Mouse (Mus musculus): ENCODE data around the gene Nsmf.

The Nsmf gene

GRCm38 (mm10) chr2:25087842-25088241, 33.7 kb downstream of the Nsmf start:
- no peak for DNase-seq (ENCODE audit: low spot score)

- no peak for DNase-seq (ENCODE audit: low spot score)
These were observed 34.5 kb downstream of the Nsmf start for GRCm38 (mm10) chr2:25088636-25089035.

GRCm38 (mm10) chr2:25094785-25095108, 40.6 kb downstream of the Nsmf start:
- DNase-seq (ENCODE audit: low spot score): no peak

DNA sequence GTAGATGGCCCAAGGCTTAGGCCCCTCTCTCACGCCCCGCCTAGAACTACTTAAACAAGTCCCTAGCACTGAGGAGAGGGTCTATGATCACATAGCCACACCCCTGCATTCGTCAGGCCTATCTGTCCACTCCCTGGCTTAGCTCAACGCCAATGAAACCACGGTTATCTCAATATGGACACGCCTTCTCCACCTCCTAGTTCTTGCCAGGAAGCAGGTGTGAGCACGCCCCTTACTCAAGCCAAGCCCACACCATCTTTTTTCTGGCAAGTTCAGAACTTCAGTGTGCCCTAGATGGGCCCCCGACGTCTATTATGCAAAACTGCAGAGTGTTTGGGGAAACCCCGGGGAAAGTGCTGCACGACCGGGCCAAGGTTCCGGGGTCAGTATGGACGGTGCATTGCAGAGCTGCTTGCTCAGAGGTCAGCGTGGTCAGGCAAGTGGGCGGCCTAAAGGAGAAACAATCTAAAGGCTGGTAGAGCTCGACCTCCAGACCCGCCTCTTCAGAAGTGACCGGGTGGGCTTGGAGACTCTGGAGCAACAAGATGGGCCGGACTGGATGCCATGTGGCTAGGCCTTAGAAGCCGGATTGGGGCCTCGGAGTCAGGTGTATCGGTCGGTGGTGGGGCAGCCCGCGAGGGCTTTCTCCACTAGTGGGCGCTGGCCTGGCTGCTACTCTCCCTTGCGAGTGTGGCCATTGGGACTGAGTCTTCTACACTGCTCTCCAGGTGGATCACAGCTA, 41.1 kb downstream of the Nsmf start, which contains the start of gene Noxa1:
Gene Noxa1 (minus strand): TSS at position 41 of the 742 bp plus-strand sequence.
- no peak for DNase-seq (ENCODE audit: low spot score)

DNA sequence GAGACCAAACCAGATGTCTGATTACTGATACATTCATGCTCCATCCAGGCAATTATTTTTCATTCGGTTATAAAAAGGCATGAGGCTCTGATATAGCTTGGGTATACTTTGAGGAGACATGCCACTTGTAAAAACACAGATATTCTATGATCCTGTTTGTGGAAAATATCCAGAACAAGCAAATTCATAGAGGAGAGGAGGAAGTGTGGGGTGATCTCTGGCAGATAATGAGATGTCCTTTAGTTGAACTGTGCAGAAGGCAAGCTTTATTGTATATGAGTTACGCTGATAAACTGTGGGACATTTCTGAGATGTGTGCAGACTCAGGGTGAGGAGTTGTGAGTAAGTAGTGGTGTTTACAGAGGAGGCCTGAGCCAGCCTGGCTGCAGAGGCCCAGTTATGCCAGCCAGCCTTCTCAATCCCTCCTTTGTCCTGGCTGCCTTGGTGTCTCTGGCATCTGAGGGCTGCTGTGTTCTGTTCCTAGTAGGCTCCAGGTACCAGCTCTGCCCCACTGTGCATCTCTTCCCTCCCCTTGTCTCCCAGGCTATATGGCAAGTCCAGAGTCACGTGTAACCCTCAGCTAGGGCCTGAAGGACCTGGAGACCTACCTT, 44.0 kb downstream of the Nsmf start:
- no peak for DNase-seq (ENCODE audit: low spot score)

GRCm38 (mm10) chr2:25098956-25099355, 44.8 kb downstream of the Nsmf start:
- peak; percentile 31 for DNase-seq (ENCODE audit: low spot score)

DNA sequence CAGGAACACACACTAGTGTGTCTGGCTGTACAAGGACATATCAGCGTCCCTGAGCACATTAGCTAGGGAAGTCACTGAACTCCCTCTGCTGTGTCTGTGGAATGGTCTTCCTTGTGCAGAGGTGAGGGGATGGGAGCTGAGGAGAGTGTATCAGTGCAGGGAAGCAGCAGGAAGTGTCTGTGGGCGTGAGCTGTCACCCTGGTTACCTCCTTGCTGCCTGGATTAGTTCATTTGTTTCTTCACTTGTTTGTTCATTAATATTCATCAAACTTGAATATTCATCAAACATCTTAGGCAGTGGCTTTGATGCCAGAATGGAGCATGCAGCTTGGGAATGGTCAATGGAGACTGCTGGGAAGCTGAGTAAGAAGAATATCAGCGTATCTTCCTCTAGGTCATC, 45.5 kb downstream of the Nsmf start:
- DNase-seq (ENCODE audit: low spot score): no peak

DNA sequence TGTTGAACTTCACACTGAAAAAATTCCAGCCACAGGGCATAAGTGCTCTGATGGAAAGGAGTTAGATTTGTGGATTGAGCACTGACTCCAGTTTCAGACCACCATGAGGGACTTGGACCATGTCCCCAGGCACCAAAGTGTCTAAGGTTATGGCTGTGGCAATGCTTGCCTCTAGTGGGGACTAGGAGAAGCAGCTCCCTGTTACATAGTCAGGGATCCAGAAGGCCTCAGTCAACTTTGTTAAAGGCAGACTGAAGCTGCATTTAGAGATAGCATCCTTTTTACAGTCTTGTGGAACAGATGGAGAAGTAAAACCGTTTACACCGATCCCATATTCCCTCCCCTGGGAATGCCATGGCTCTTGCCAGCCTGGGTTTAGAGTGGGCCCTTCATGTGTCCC, 50.0 kb downstream of the Nsmf start:
- no peak for DNase-seq (ENCODE audit: low spot score)

GRCm38 (mm10) chr2:25106045-25106444, 51.9 kb downstream of the Nsmf start:
- no peak for DNase-seq (ENCODE audit: low spot score)

- DNase-seq (ENCODE audit: low spot score): no peak
These were observed 55.3 kb downstream of the Nsmf start for GRCm38 (mm10) chr2:25109487-25109886.

DNA sequence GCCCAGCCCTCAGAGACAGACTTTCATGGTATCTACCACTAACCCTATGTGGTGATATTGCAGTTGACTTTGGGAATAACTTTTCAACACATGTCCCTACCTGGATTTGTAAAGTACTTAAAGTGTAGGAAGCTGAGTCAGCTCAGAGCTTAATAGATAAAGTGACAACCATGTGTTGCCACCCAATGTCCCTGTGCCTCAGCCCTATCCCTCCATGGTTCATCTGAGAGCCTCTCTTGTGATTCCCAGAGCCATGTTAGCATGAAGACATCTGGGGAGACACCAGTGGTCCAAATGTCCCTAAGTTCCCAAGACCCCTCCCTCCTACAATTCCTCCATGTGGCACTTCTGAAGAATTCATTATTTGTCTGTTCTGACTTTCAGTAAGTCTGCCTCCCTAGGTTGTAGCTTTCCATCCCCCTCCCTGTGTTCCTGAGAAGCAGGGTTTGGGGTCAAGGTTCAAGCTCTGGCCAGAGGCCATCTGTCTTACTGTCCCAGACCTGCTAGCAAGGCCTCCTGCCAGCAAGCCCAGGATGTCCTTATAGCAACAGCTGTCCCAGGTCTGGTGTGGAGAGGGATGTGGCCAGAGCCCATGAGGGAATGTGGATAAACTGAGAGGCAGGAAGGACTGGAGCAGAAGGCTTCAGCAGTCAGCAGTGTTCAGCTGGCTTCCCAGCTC, 56.5 kb downstream of the Nsmf start:
- DNase-seq (ENCODE audit: low spot score): no peak

DNA sequence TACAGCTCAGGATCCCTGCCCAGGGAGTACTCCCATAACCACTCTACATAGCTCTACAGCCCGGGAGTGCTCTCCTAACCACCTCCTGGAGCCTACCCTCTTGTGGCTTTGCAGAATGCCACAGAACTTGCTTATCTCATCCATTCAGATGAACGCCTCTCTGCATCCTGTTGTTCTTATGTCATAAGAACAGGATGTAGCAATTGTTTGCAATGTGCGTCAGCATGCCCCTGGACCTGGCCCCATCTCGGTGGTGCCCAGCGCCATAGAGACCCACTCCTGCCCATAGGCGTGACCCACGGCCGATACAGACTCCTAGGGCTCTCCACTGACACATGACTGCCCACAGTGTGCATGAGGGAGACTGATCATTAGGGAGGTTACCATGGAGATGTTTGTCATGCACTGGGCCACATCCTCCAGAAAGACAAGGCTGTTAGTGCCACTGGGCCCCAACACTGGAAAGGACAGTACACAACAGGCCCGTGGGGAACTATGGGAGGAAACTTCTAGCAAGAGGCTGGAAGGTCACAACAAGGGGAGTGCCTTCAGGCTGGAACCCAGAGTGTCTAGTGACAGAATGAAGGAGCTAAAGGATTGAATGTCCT, 57.1 kb downstream of the Nsmf start:
- DNase-seq (ENCODE audit: low spot score): no peak

Data from ovary, postnatal 36 days (tissue).